Mouse (Mus musculus) CH12.LX (cell line): Measurements from ENCODE around the gene Ttn. TPM values are rescaled to one million over a fixed set of nuclear protein-coding genes. Genes with fewer than 3 reads are reported as not detected.

ENCODE experiments used
- DNase-seq: peaks from one replicate; pipeline ENCODE4 v3.0.0-alpha.2; 2013; ENCODE audit errors: extremely low read depth
- H3K27ac ChIP-seq: 2 replicates; pipeline ENCODE4 v1.5.1; 2012; ENCODE audit warnings: low read depth, mild to moderate bottlenecking, control low read depth, moderate library complexity; ENCODE audit not compliant: insufficient read depth
- H3K27me3 ChIP-seq: replicated peaks from 2 replicates; pipeline ENCODE3; 2012; ENCODE audit warnings: inconsistent platforms
- H3K36me3 ChIP-seq, 2 experiments: replicated peaks in 1 of 2; 2 replicates each; pipeline versions ENCODE3 to v1.6.1; 2012; ENCODE audit warnings: inconsistent platforms in 1 of 2, low read length in 1 of 2, mild to moderate bottlenecking in 1 of 2, mixed read lengths in 1 of 2, moderate library complexity in 1 of 2; ENCODE audit not compliant: control insufficient read depth in 1 of 2, insufficient read depth in 1 of 2
- H3K4me1 ChIP-seq, 2 experiments: 2 replicates each; pipeline ENCODE4 v1.6.1; 2012; ENCODE audit warnings: inconsistent platforms in 1 of 2, moderate library complexity in 1 of 2; ENCODE audit not compliant: insufficient read depth in 2 of 2, control insufficient read depth in 1 of 2
- H3K4me2 ChIP-seq: 2 replicates; pipeline ENCODE4 v1.6.1; 2012; ENCODE audit warnings: low read depth, mild to moderate bottlenecking, control low read depth; ENCODE audit not compliant: poor library complexity, insufficient read depth, severe bottlenecking
- H3K4me3 ChIP-seq, 3 experiments: fragments of 150-350 bp in 1 of 3; sonication (generic) in 1 of 3; replicated peaks in 1 of 3; 2 replicates each; pipeline versions ENCODE3 to v1.5.1; 2011 to 2012; ENCODE audit warnings: low read depth in 2 of 3, low read length in 2 of 3, mild to moderate bottlenecking in 2 of 3, moderate library complexity in 2 of 3, control low read depth in 1 of 3, improper control_type of control experiment in 1 of 3, inconsistent platforms in 1 of 3, mixed read lengths in 1 of 3; ENCODE audit not compliant: poor library complexity in 1 of 3
- H3K79me2 ChIP-seq: replicated peaks from 2 replicates; pipeline ENCODE4 v1.6.1; 2012; ENCODE audit warnings: mild to moderate bottlenecking, moderate library complexity; ENCODE audit not compliant: control insufficient read depth, poor library complexity, insufficient read depth, severe bottlenecking; ENCODE audit errors: extremely low read depth
- H3K9ac ChIP-seq: 2 replicates; pipeline ENCODE4 v1.6.1; 2012; ENCODE audit warnings: low read depth, mild to moderate bottlenecking, control low read depth, moderate library complexity; ENCODE audit not compliant: insufficient read depth
- H3K9me3 ChIP-seq: replicated peaks from 2 replicates; pipeline ENCODE3; 2012; ENCODE audit warnings: low read length, inconsistent platforms, mixed read lengths
- BHLHE40 ChIP-seq: IDR thresholded peaks from 2 replicates; pipeline ENCODE4 v1.6.1; 2011; ENCODE audit warnings: mild to moderate bottlenecking, low read depth, low read length, improper control_type of control experiment
- CHD2 ChIP-seq: IDR thresholded peaks from 2 replicates; pipeline ENCODE4 v1.6.1; 2011; ENCODE audit warnings: low read length, improper control_type of control experiment
- CTCF ChIP-seq, 2 experiments: IDR thresholded peaks in 1 of 2; conservative IDR thresholded peaks in 1 of 2; 2 replicates each; pipeline ENCODE4 v1.5.1; 2011 to 2012; ENCODE audit warnings: low read depth in 2 of 2, low read length in 2 of 2, improper control_type of control experiment in 1 of 2, inconsistent platforms in 1 of 2, mild to moderate bottlenecking in 1 of 2, moderate library complexity in 1 of 2
- E2F4 ChIP-seq: IDR thresholded peaks from 2 replicates; pipeline ENCODE4 v1.6.1; 2011; ENCODE audit warnings: low read depth, low read length, improper control_type of control experiment; ENCODE audit not compliant: insufficient replicate concordance
- ELF1 ChIP-seq: IDR thresholded peaks from 2 replicates; pipeline ENCODE4 v1.6.1; 2014; ENCODE audit warnings: low read depth, mild to moderate bottlenecking, inconsistent platforms, low read length, improper control_type of control experiment
- EP300 ChIP-seq: IDR thresholded peaks from 2 replicates; pipeline ENCODE4 v1.6.1; 2011; ENCODE audit warnings: low read length, improper control_type of control experiment
- GABPA ChIP-seq: IDR thresholded peaks from 2 replicates; pipeline ENCODE4 v1.6.1; 2012; ENCODE audit warnings: low read depth, low read length, improper control_type of control experiment, inconsistent platforms; ENCODE audit not compliant: insufficient replicate concordance
- JUND ChIP-seq: conservative IDR thresholded peaks from 2 replicates; pipeline ENCODE4 v1.6.1; 2011; ENCODE audit warnings: low read depth, low read length, improper control_type of control experiment
- KAT2A ChIP-seq: IDR thresholded peaks from 2 replicates; pipeline ENCODE4 v1.6.1; 2012; ENCODE audit warnings: low read length, improper control_type of control experiment, inconsistent platforms; ENCODE audit not compliant: insufficient replicate concordance
- MAFK ChIP-seq: IDR thresholded peaks from 2 replicates; pipeline ENCODE4 v1.6.1; 2011; ENCODE audit warnings: low read length, improper control_type of control experiment; ENCODE audit not compliant: insufficient replicate concordance
- MAX ChIP-seq: IDR thresholded peaks from 2 replicates; pipeline ENCODE4 v1.6.1; 2011; ENCODE audit warnings: low read length, improper control_type of control experiment
- MEF2A ChIP-seq: IDR thresholded peaks from 2 replicates; pipeline ENCODE4 v1.6.1; 2014; ENCODE audit warnings: low read depth, mild to moderate bottlenecking, inconsistent platforms, low read length, improper control_type of control experiment, borderline replicate concordance
- MYC ChIP-seq: IDR thresholded peaks from 2 replicates; pipeline ENCODE4 v1.6.1; 2011; ENCODE audit warnings: low read depth, mild to moderate bottlenecking, improper control_type of control experiment, low read length
- NELFE ChIP-seq: IDR thresholded peaks from 2 replicates; pipeline ENCODE4 v1.6.1; 2011; ENCODE audit warnings: low read depth, low read length, improper control_type of control experiment
- PAX5 ChIP-seq: IDR thresholded peaks from 2 replicates; pipeline ENCODE4 v1.6.1; 2012; ENCODE audit warnings: low read length, inconsistent platforms, mixed read lengths
- POLR2A ChIP-seq: IDR thresholded peaks from 2 replicates; pipeline ENCODE4 v1.6.1; 2011; ENCODE audit warnings: low read depth, mild to moderate bottlenecking, improper control_type of control experiment, low read length
- RAD21 ChIP-seq: IDR thresholded peaks from 2 replicates; pipeline ENCODE4 v1.6.1; 2011; ENCODE audit warnings: low read depth, mild to moderate bottlenecking, low read length, improper control_type of control experiment, moderate library complexity
- RCOR1 ChIP-seq: conservative IDR thresholded peaks from 2 replicates; pipeline ENCODE4 v1.6.1; 2012; ENCODE audit warnings: low read depth, mild to moderate bottlenecking, inconsistent platforms, low read length, improper control_type of control experiment
- SIN3A ChIP-seq: IDR thresholded peaks from 2 replicates; pipeline ENCODE4 v1.6.1; 2012; ENCODE audit warnings: low read length, improper control_type of control experiment, inconsistent platforms
- TBP ChIP-seq: conservative IDR thresholded peaks from 2 replicates; pipeline ENCODE4 v1.6.1; 2011; ENCODE audit warnings: low read depth, low read length, improper control_type of control experiment
- UBTF ChIP-seq: IDR thresholded peaks from 2 replicates; pipeline ENCODE4 v1.6.1; 2012; ENCODE audit warnings: low read depth, mild to moderate bottlenecking, inconsistent platforms, low read length, improper control_type of control experiment, moderate library complexity
- ZKSCAN1 ChIP-seq: IDR thresholded peaks from 2 replicates; pipeline ENCODE4 v1.6.1; 2012; ENCODE audit warnings: low read depth, inconsistent platforms, low read length, improper control_type of control experiment, borderline replicate concordance
- ZNF384 ChIP-seq: IDR thresholded peaks from 2 replicates; pipeline ENCODE4 v1.6.1; 2012; ENCODE audit warnings: low read depth, low read length, improper control_type of control experiment, inconsistent platforms
- dilution Hi-C: fragments of 300-500 bp; cut with MboI; formaldehyde crosslinking; loops from 2 replicates; pipeline ENCODE4 v1.14.3; 2020; ENCODE audit warnings: low sequenced_read_pairs; ENCODE audit not compliant: extremely low pct_unique_long_range_greater_than_20kb, extremely low pct_ligation_motif_present
- in situ Hi-C: fragments of 300-500 bp; cut with MboI; formaldehyde crosslinking; loops from 3 replicates; pipeline ENCODE4 v1.14.3; 2019; ENCODE audit warnings: low sequenced_read_pairs, low pct_ligation_motif_present, low pct_unique_long_range_greater_than_20kb, mixed read lengths
- polyA plus RNA-seq: library from polyadenylated mRNA; unstranded; fragments of >175 nt; gene quantifications from 2 replicates; pipeline ENCODE4 v1.2.1, GENCODE M21; 2012; ENCODE audit warnings: low read depth; ENCODE audit not compliant: insufficient read length
- total RNA-seq, 2 experiments: library from RNA; depleted of rRNA; stranded (reverse); fragments of 300-350 nt in 1 of 2; fragments of >200 nt in 1 of 2; gene quantifications; 2 replicates each; pipeline ENCODE4 v1.2.3; 2012 to 2014

Gene Ttn
- total and polyA plus RNA-seq, 3 experiments, result 0.23 to 4.2 (median 0.60) TPM

DNA sequence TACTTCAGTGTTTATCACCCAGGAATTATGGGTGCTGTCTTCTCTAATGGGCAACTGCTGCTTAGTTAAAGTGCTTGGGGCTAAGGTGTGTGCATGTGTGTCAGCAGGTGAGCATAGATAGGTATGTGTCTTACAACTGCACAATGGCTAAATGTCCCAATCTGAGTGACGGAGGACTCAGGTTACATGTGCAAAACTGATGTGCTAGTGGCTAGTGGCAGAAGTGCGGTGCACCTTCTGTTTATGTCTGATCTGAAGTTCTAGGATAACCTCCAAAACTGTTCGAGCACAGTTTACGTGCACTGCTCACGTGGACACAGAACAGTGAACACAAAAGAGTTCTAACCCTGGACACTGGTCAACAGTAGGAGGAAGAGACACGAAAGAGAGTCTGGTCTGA lies 15.8 kb downstream of the Ttn start:
- in situ Hi-C loops (loop anchor here (5.0 to 10.0 kb wide), 2 partner anchors 34 to 738 kb away; no protein-coding TSS in a partner anchor), dilution Hi-C loops (no loop called here)
- Histone ChIP-seq H3K79me2 (no peaks in the 10 kb centered on the region), H3K36me3 (no peaks in the 10 kb centered on the region), H3K9ac (no peak overlapping the region), H3K9me3 (no peaks in the 10 kb centered on the region), H3K4me3 (no peak overlapping the region), H3K4me1 (no peaks in the 10 kb centered on the region), H3K27me3 (no peaks in the 10 kb centered on the region), H3K27ac (no peak overlapping the region), H3K4me2 (no peak overlapping the region)
- DNase-seq, result no peak
- TF ChIP-seq GABPA (no peak), ELF1 (no peak), PAX5 (no peak), CTCF (conservative IDR thresholded peaks at IDR 0.05 in 1 of 2, IDR thresholded peaks at IDR 0.05 in 1 of 2; ENCODE audit: low read depth in 2 of 2, low read length in 2 of 2) (no peak), TBP (no peak), RCOR1 (no peak), KAT2A (no peak), MAX (no peak), EP300 (no peak), UBTF (no peak), RAD21 (no peak), E2F4 (no peak), ZNF384 (no peak), CHD2 (no peak)

DNA sequence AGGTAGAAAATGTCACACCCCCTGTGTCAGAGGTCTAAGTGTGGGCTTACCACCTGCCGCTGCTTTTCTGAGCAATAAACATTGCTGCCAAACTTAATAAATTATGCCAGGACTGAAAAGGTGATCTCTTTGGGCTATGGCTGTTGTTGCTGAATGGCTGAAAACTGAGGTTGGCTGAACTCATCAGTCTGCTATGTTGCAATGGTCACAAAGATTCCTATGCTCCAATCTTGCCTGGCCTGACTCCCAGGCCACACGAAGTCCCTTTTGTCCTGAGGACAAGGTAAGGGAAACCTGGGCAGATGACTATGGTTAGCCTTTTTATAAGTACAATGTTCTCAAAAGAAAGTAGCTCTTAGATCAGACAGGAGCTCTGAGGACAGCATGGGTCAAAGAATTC lies 16.3 kb downstream of the Ttn start:
- dilution Hi-C loops (no loop called here), in situ Hi-C loops (loop anchor here (5.0 to 10.0 kb wide), 2 partner anchors 34 to 739 kb away; no protein-coding TSS in a partner anchor)
- no peaks in the 10 kb centered on the region for H3K79me2 ChIP-seq
- no peak overlapping the region for H3K4me3 ChIP-seq
- H3K27ac ChIP-seq, result no peak overlapping the region
- no peaks in the 10 kb centered on the region for H3K27me3 ChIP-seq
- H3K9me3 ChIP-seq, result no peaks in the 10 kb centered on the region
- TF ChIP-seq PAX5 (no peak), MYC (no peak), JUND (no peak), SIN3A (no peak), BHLHE40 (no peak), UBTF (no peak), POLR2A (no peak), NELFE (no peak), MAX (no peak), MAFK (no peak), ELF1 (no peak), E2F4 (no peak), ZKSCAN1 (no peak), RCOR1 (no peak), MEF2A (no peak), TBP (no peak)
- no peak for DNase-seq
- H3K36me3 ChIP-seq, result no peaks in the 10 kb centered on the region
- H3K9ac ChIP-seq, result no peak overlapping the region
- no peak overlapping the region for H3K4me2 ChIP-seq
- H3K4me1 ChIP-seq, result no peaks in the 10 kb centered on the region
